Mouse (Mus musculus): ENCODE data around the gene Tspan3.

Gene Tspan3

GRCm38 (mm10) chr9:56158077-56158476, 7.2 kb downstream of the Tspan3 start:
- DNase-seq (ENCODE audit: low spot score): no peak

GRCm38 (mm10) chr9:56154572-56154971, 10.7 kb downstream of the Tspan3 start:
- no peak for DNase-seq (ENCODE audit: low spot score)

- no peak for DNase-seq (ENCODE audit: low spot score)
Observed at GRCm38 (mm10) chr9:56152482-56153007, 12.7 kb downstream of the Tspan3 start.

GRCm38 (mm10) chr9:56151745-56152481, 13.4 kb downstream of the Tspan3 start:
- DNase-seq (ENCODE audit: low spot score): no peak

- DNase-seq (ENCODE audit: low spot score): peak; percentile 20
Observed at GRCm38 (mm10) chr9:56146326-56146923, 18.9 kb downstream of the Tspan3 start.

- no peak for DNase-seq (ENCODE audit: low spot score)
Observed at GRCm38 (mm10) chr9:56144366-56145003, 20.8 kb downstream of the Tspan3 start.

GRCm38 (mm10) chr9:56141776-56142175, 23.5 kb downstream of the Tspan3 start:
- DNase-seq (ENCODE audit: low spot score): no peak

- DNase-seq (ENCODE audit: low spot score): no peak
Observed at GRCm38 (mm10) chr9:56135590-56136197, 29.6 kb downstream of the Tspan3 start.

- no peak for DNase-seq (ENCODE audit: low spot score)
Observed at GRCm38 (mm10) chr9:56134614-56135013, 30.7 kb downstream of the Tspan3 start.

GRCm38 (mm10) chr9:56133970-56134369, 31.3 kb downstream of the Tspan3 start:
- no peak for DNase-seq (ENCODE audit: low spot score)

- DNase-seq (ENCODE audit: low spot score): no peak
Observed at GRCm38 (mm10) chr9:56131813-56132525, 33.3 kb downstream of the Tspan3 start.

GRCm38 (mm10) chr9:56130536-56130935, 34.7 kb downstream of the Tspan3 start:
- no peak for DNase-seq (ENCODE audit: low spot score)

GRCm38 (mm10) chr9:56129951-56130350, 35.3 kb downstream of the Tspan3 start:
- DNase-seq (ENCODE audit: low spot score): no peak

- no peak for DNase-seq (ENCODE audit: low spot score)
Observed at GRCm38 (mm10) chr9:56128331-56128730, 36.9 kb downstream of the Tspan3 start.

GRCm38 (mm10) chr9:56126453-56127173, 38.7 kb downstream of the Tspan3 start:
- DNase-seq (ENCODE audit: low spot score): no peak

- DNase-seq (ENCODE audit: low spot score): no peak
Observed at GRCm38 (mm10) chr9:56124561-56124960, 40.7 kb downstream of the Tspan3 start.

GRCm38 (mm10) chr9:56123613-56124012, 41.7 kb downstream of the Tspan3 start:
- no peak for DNase-seq (ENCODE audit: low spot score)

- no peak for DNase-seq (ENCODE audit: low spot score)
Observed at GRCm38 (mm10) chr9:56122973-56123372, 42.3 kb downstream of the Tspan3 start.

- no peak for DNase-seq (ENCODE audit: low spot score)
Observed at GRCm38 (mm10) chr9:56121097-56121496, 44.2 kb downstream of the Tspan3 start.

- DNase-seq (ENCODE audit: low spot score): no peak
Observed at GRCm38 (mm10) chr9:56119651-56120050, 45.6 kb downstream of the Tspan3 start.

- DNase-seq (ENCODE audit: low spot score): peak; percentile 68
Observed at GRCm38 (mm10) chr9:56118582-56118981, 46.7 kb downstream of the Tspan3 start.
